Mouse (Mus musculus) embryonic facial prominence, embryonic 12.5 days (tissue): Measurements from ENCODE around the gene Gzf1. TPM values are rescaled to one million over a fixed set of nuclear protein-coding genes. Genes with fewer than 3 reads are reported as not detected.

Source experiments
- ATAC-seq: fragments of 200-750 bp; cut with Nextera tagmentation; 2 replicates; pipeline ENCODE4 v1.8.0; 2017; ENCODE audit not compliant: insufficient number of reproducible peaks, insufficient read depth, low FRiP score, low TSS enrichment
- H3K27ac ChIP-seq: fragments of 300-500 bp; sonication (generic); 2 replicates; pipeline ENCODE4 v1.5.1; 2016; ENCODE audit warnings: mild to moderate bottlenecking
- H3K27me3 ChIP-seq: fragments of 300-500 bp; sonication (generic); 2 replicates; pipeline ENCODE4 v1.6.1; 2016; ENCODE audit warnings: mild to moderate bottlenecking, moderate library complexity
- H3K36me3 ChIP-seq: fragments of 300-500 bp; sonication (generic); 2 replicates; pipeline ENCODE4 v1.6.1; 2016; ENCODE audit warnings: mild to moderate bottlenecking
- H3K4me1 ChIP-seq: fragments of 300-500 bp; sonication (generic); 2 replicates; pipeline ENCODE4 v1.6.1; 2016
- H3K4me2 ChIP-seq: fragments of 300-500 bp; sonication (generic); replicated peaks from 2 replicates; pipeline ENCODE4 v1.6.1; 2016; ENCODE audit warnings: mild to moderate bottlenecking, moderate library complexity
- H3K4me3 ChIP-seq: fragments of 300-500 bp; sonication (generic); 2 replicates; pipeline ENCODE4 v1.5.1; 2016; ENCODE audit warnings: mild to moderate bottlenecking
- H3K9ac ChIP-seq: fragments of 300-500 bp; sonication (generic); 2 replicates; pipeline ENCODE4 v1.6.1; 2016; ENCODE audit warnings: mild to moderate bottlenecking, moderate library complexity
- H3K9me3 ChIP-seq: fragments of 300-500 bp; sonication (generic); 2 replicates; pipeline ENCODE4 v1.6.1; 2016; ENCODE audit warnings: mild to moderate bottlenecking, moderate library complexity
- WGBS: fragments of 180-500 bp; shearing (Covaris S2); methylation state at CpG from one replicate; pipeline ENCODE4 v1.1.7; 2016; 5-methylcytosine and 5-hydroxymethylcytosine counted together
- polyA plus RNA-seq: library from polyadenylated mRNA; unstranded; fragments of >200 nt; fragmentation: Nextera tagmentation; extraction: Ambion mirVana; gene quantifications from 2 replicates; pipeline ENCODE4 v1.2.1, GENCODE M21; 2016

Gzf1 gene
- polyA plus RNA-seq, 1 experiment from 2014 or later, result 25.1 TPM

DNA sequence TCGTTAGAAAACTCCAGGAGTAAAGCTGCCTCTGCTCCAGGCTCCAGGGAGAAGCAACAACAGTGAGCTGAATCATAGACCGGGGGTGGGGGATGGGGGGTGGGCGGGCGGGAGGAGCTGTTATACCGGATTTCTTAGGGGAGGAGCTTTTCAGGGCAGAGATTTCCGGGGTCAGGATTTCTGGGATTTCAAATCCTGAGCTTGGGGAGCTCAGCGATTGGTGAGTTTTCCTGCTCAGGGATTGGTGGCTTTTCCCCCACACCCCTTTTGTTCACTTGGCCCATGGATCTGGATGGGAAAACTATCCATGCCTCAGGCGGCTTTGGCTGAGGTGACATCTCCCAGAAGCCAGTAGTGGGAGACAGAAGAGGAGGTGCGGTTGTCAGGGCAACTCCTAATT is 1.5 kb upstream of the Gzf1 start:
- 3% methylated on average over 9 of the region's 9 CpGs for WGBS
- peaks cover 44% of the 10 kb centered on the region for H3K4me1 ChIP-seq

DNA sequence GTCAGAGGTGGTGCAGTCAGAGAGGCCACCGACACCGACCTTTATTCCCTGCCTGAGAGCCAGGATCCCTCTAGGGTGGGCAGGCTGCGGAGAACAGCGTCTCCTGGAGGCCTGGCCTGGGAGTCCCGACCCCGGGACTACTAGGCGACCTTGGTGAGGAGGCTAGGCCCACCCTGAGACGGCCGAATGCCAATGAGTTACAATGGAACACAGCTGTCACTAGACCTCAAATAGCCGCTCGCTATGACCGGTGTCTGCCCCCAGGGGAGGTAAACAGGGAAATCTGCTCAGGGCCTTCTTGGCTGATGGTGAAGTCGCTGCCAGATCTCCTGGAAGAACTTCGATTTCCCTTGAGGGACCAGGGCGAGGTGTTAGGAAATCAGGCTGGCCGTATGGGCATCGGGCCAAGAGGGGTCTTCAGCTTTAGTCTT is 653 bp downstream of the Gzf1 start:
- Histone ChIP-seq H3K4me2 (peak overlapping the region; percentile 90), H3K4me1 (peaks cover 44% of the 10 kb centered on the region), H3K4me3 (peak overlapping the region; percentile 83), H3K36me3 (peaks cover 31% of the 10 kb centered on the region), H3K27ac (peak overlapping the region; percentile 76; the same call in 1 of the 2 replicates), H3K9me3 (no peaks in the 10 kb centered on the region), H3K9ac (peak overlapping the region; percentile 76), H3K27me3 (no peaks in the 10 kb centered on the region)
- peak; percentile 48 for ATAC-seq
- WGBS, result 11% methylated on average over 17 of the region's 17 CpGs

More for the DNA sequence above, 1.5 kb upstream of the Gzf1 start:
- Histone ChIP-seq H3K9ac (0 out of 2 replicates have a peak overlapping the region, but pooled peaks have one; percentile 30), H3K36me3 (peaks cover 31% of the 10 kb centered on the region), H3K27me3 (no peaks in the 10 kb centered on the region), H3K27ac (peak overlapping the region; percentile 87), H3K9me3 (no peaks in the 10 kb centered on the region), H3K4me3 (peak overlapping the region; percentile 16; the same call in 1 of the 2 replicates), H3K4me2 (peak overlapping the region; percentile 90)
- peak; percentile 8; the same call in 1 of the 2 replicates for ATAC-seq

DNA sequence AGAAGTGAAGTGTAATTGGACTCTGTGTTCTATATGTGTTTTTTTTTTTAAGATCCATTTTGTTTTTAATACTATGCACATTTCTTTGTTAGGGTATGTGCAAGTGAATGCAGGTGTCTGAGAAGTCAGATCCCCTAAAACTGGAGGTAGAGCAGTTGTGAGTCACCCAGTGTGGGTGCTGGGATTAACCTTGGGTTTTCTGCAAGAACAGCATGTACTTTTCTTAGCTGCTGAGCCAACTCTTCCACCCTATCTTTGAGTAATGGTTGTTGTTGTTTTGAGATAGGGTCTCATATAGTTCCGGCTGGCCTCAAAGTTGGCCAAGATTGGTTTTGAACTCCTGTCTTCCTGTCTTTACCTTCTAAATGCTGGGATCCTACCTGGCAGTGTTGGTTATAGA is 2.2 kb downstream of the Gzf1 start:
- Histone ChIP-seq H3K27me3 (no peaks in the 10 kb centered on the region), H3K27ac (no peak overlapping the region), H3K4me2 (no peak overlapping the region), H3K9ac (no peak overlapping the region), H3K4me1 (peaks cover 32% of the 10 kb centered on the region), H3K9me3 (no peaks in the 10 kb centered on the region), H3K36me3 (peaks cover 39% of the 10 kb centered on the region), H3K4me3 (no peak overlapping the region)
- 94% methylated on average over 1 of the region's 1 CpGs for WGBS
- ATAC-seq, result no peak

DNA sequence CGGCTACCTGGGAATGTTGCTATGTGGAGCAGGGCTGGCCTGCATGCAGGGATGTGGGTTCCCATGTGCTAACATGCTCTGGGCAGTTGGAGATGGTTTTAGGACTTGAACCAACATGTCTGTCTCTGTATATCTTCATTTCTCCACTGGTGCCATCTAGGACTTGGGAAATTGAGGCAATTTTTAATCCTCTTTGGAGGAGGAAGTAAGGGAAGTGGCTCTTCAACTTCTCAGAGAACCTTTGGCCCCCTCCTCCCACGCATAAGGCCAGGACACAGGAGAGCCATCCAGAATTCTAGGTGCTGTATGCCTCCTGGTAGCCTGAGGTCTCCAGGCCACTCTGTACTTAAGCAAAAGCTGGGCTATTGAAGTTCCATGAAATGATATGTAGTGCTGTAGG is 4.1 kb downstream of the Gzf1 start:
- WGBS, result 98% methylated on average over 2 of the region's 2 CpGs
- Histone ChIP-seq H3K4me1 (peaks cover 14% of the 10 kb centered on the region), H3K27me3 (no peaks in the 10 kb centered on the region), H3K9me3 (no peaks in the 10 kb centered on the region), H3K9ac (no peak overlapping the region), H3K4me2 (no peak overlapping the region), H3K27ac (no peak overlapping the region), H3K36me3 (peaks cover 50% of the 10 kb centered on the region), H3K4me3 (no peak overlapping the region)
- ATAC-seq, result no peak

DNA sequence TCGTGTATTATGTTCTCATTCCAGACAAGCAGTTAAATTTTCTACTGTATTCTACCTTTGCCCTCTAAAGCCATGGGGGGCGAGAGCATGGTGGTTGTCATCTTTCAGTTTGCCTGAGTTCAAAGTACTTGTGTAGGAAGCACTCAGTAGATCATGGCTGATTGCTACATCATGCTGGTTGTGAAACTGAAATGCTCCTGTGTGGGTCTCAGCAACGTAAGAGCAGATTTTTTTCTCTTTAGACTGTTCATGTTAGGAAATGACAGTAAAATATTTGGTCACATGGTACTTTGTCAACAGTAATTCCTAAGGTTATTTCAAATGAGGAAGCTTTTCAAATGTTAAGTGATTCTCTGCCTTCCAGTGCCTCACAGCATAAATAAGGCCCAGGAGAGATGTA is 4.9 kb downstream of the Gzf1 start:
- H3K27me3 ChIP-seq, result no peaks in the 10 kb centered on the region
- no peak overlapping the region for H3K27ac ChIP-seq
- H3K9ac ChIP-seq, result no peak overlapping the region
- no peaks in the 10 kb centered on the region for H3K9me3 ChIP-seq
- H3K4me1 ChIP-seq, result peaks cover 11% of the 10 kb centered on the region
- ATAC-seq, result no peak
- H3K4me2 ChIP-seq, result no peak overlapping the region
- H3K36me3 ChIP-seq, result peaks cover 57% of the 10 kb centered on the region
- 87% methylated on average over 3 of the region's 3 CpGs for WGBS
- H3K4me3 ChIP-seq, result no peak overlapping the region

DNA sequence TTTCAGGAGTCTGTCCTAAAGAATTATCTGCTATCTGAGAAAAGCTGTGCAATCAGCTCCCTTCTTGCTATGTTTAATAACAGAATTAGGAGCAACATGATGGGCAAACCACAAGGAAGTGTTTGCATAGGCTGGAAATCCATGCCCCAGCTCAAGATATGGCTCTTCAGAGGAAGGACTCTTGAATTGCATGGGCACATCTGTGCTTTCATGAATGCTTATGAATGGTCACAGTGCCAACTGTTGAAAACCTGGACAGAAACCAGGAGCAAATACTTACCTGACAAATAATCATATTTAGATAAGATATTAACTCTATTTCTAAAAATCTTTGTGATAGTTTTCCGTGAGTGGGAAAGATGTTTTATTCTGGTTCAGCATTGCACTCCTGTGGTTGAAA is 6.0 kb downstream of the Gzf1 start:
- Histone ChIP-seq H3K36me3 (peaks cover 63% of the 10 kb centered on the region), H3K4me2 (no peak overlapping the region), H3K9me3 (no peaks in the 10 kb centered on the region), H3K4me1 (peaks cover 6% of the 10 kb centered on the region), H3K27ac (no peak overlapping the region), H3K4me3 (no peak overlapping the region), H3K9ac (no peak overlapping the region), H3K27me3 (no peaks in the 10 kb centered on the region)
- ATAC-seq, result no peak
- 95% methylated on average over 1 of the region's 1 CpGs for WGBS

DNA sequence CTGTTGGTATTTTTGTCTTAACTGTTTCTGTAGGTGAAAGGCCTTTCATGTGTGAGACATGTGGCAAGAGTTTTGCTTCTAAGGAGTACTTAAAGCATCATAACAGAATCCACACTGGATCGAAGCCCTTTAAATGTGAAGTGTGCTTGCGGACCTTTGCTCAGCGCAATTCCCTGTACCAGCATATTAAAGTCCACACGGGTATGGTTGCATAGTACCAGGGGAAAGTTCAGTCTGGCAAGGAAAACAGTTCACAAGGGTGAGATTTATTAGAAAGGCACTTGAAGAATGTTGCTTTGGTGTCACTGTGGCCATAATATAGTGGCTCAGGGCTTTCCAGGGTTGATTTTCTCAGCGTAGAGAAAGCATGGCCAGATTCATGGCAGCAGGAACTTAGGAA is 7.1 kb downstream of the Gzf1 start:
- Histone ChIP-seq H3K9ac (no peak overlapping the region), H3K4me2 (no peak overlapping the region), H3K36me3 (peaks cover 64% of the 10 kb centered on the region), H3K4me3 (no peak overlapping the region), H3K27me3 (no peaks in the 10 kb centered on the region), H3K4me1 (no peaks in the 10 kb centered on the region), H3K9me3 (no peaks in the 10 kb centered on the region), H3K27ac (no peak overlapping the region)
- ATAC-seq, result no peak
- 95% methylated on average over 5 of the region's 5 CpGs for WGBS

DNA sequence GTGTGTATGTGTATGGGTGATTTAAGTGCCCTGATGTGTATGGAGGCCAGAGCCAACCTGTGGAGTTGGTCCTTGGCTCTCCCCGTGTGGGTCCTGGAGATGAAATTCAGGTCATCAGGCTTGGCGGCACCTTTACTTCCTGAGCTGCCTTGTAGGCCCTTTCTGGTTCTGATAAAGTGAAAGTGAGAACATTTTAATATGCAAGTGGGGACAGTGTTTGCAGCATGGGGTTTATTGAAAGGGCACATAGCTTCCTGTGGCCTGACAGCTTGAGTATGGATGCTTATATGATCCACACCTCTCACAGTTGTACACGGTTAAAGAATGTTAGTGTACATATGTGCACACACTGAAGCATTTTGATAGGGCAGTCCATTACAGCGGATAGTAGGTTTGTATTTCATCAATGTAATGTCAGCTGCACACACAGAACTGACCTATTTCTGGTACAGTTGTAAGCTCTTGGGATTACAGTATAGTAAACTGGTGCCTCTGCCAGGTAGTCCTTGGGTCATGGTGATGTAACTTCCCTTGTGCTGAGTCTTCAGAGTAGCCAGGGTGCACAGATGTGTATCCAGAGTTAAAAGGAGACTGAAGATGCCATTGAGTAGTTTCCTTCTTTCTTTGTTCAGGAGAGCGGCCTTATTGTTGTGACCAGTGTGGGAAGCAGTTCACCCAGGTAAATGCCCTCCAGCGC is 8.8 kb downstream of the Gzf1 start:
- Histone ChIP-seq H3K4me1 (no peaks in the 10 kb centered on the region), H3K4me3 (no peak overlapping the region), H3K27ac (no peak overlapping the region), H3K27me3 (no peaks in the 10 kb centered on the region), H3K9ac (no peak overlapping the region), H3K36me3 (peaks cover 63% of the 10 kb centered on the region), H3K9me3 (no peaks in the 10 kb centered on the region), H3K4me2 (no peak overlapping the region)
- WGBS, result 95% methylated on average over 6 of the region's 6 CpGs
- no peak for ATAC-seq

DNA sequence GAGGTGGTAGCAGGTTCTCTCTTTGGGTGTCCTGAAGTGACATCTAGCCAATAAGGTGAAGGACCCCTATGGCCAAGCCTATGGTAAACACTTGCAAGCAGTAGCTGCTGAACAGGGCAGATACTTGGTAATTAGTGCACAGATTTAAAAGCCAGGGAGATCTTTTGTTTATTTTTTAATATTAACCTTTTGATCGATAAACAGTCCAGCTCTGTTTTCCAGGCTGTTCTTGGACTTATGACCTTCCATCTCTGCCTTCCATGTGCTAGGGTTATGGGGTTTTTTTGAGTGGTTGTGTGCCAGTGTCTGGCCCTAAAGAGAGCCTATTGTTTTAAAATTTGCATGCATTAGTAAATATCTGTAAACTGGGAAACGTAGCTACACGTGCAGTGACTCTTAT is 9.5 kb downstream of the Gzf1 start:
- Histone ChIP-seq H3K27me3 (no peaks in the 10 kb centered on the region), H3K27ac (no peak overlapping the region), H3K9ac (no peak overlapping the region), H3K4me1 (no peaks in the 10 kb centered on the region), H3K36me3 (peaks cover 57% of the 10 kb centered on the region), H3K4me3 (no peak overlapping the region), H3K4me2 (no peak overlapping the region), H3K9me3 (no peaks in the 10 kb centered on the region)
- no peak for ATAC-seq
- WGBS, result 93% methylated on average over 3 of the region's 3 CpGs

DNA sequence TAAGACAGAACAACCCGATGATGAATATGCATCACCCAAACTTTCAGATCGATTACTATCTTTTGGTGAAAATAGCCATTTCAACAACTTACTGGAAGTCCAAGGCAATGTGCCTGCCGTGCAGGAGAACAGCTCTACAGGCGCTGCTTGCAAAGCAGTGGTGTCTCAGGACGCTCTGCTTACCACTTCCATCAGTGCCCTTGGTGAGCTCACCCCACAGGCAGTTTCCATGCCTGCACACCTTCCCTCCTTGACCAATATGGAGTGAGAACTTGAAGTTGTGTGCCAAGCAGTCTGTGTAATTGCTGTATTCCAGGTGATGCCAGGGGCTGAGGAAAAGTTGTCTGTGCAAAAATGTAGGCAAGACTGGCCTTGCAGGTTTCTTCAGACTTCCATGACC is 10.0 kb downstream of the Gzf1 start:
- no peaks in the 10 kb centered on the region for H3K4me1 ChIP-seq
- WGBS, result 96% methylated on average over 5 of the region's 5 CpGs
- H3K27ac ChIP-seq, result no peak overlapping the region
- no peak overlapping the region for H3K4me3 ChIP-seq
- H3K9ac ChIP-seq, result no peak overlapping the region
- peaks cover 58% of the 10 kb centered on the region for H3K36me3 ChIP-seq
- ATAC-seq, result no peak
- no peaks in the 10 kb centered on the region for H3K9me3 ChIP-seq
- H3K27me3 ChIP-seq, result no peaks in the 10 kb centered on the region
- H3K4me2 ChIP-seq, result no peak overlapping the region

DNA sequence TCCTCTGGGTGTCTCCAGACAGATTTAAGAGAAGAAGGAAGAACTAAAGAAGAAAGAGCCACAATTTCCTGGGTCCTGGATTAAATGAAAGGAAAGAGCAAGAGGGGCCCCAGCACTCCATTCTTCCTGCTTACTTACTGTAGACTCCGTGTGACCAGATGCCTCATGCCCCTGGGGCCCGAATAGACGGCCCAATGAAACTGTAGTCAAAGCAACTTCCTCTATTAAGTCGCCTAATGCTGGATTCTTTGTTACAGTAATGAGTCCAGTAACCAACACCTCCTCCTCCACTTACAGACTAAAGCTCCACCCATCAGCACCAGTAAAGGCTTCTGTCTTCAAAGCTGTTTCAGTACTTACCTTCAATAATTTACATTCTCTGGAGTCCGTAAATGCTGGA is 17.7 kb downstream of the Gzf1 start:
- Histone ChIP-seq H3K27me3 (no peaks in the 10 kb centered on the region), H3K27ac (no peak overlapping the region), H3K4me1 (no peaks in the 10 kb centered on the region), H3K4me3 (no peak overlapping the region), H3K9me3 (no peaks in the 10 kb centered on the region), H3K9ac (no peak overlapping the region), H3K4me2 (no peak overlapping the region), H3K36me3 (peaks cover 31% of the 10 kb centered on the region)
- ATAC-seq, result no peak
- WGBS, result 68% methylated on average over 5 of the region's 5 CpGs

DNA sequence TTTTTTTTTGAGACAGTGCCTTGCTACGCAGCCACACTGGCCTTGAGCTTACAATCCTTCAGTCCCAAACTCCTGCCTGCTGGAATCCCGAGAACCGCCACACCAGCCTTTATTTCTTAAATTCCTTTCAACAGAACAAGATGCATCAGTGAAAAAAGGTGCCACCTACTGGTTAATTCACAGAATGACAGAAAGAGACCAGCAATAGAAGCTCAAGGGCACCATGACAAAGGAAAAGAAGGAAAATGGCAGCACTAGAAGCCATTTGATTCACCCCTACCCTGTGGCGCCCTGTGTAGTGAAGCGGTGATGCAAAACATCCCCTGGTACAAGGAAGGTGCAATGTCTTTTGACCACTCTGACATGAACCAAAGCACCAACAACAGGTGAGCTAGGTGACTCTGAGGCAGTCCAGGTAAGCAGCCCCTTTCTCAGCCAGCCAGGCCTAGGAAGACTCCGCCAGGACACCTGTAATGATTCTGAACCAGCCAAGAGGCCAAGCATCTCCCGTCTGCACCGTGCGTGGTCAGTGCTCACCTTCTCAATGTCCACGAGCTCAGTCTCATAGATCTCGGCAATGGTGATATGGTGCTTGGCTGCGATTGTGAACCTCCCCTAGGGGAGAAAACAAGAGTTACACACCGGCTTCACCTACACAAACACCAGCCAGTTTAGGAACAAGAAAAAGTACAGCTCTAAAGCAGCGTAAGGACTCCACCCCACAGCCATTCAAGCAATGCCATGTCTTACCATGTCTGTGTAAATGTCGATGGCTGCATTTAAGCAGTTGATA is 25.8 kb downstream of the Gzf1 start:
- peak; percentile 35; the same call in 1 of the 2 replicates for ATAC-seq
- no peak overlapping the region for H3K4me2 ChIP-seq

More for the DNA sequence above, 25.8 kb downstream of the Gzf1 start:
- 86% methylated on average over 15 of the region's 15 CpGs for WGBS
- no peaks in the 10 kb centered on the region for H3K27me3 ChIP-seq
- H3K4me3 ChIP-seq, result no peak overlapping the region
- H3K9ac ChIP-seq, result no peak overlapping the region
- H3K36me3 ChIP-seq, result peaks cover 12% of the 10 kb centered on the region; the same call in 1 of the 2 replicates
- H3K27ac ChIP-seq, result no peak overlapping the region
- H3K9me3 ChIP-seq, result no peaks in the 10 kb centered on the region
- H3K4me1 ChIP-seq, result no peaks in the 10 kb centered on the region
